In genomic region chr3:95346454-95346853, GRCm38 (mm10) we compare ENCODE assay signal across 48 mouse cellular contexts. TPM values are rescaled to one million over a fixed set of nuclear protein-coding genes. Genes with fewer than 3 reads are reported as not detected.
"Had no signal": no experiment of that assay in that cellular context is flagged by ENCODE, and none has a peak within 500 bp of the region (broad histone marks: within the 10 kb centered on the region; RNA-seq: fewer than 3 reads in every experiment).

No protein-coding gene starts in this region.

- H3K4me3 ChIP-seq: heart, embryonic 12.5 days; heart, embryonic 13.5 days; heart, embryonic 15.5 days; hindbrain, embryonic 10.5 days; hindbrain, embryonic 12.5 days; hindbrain, embryonic 13.5 days; hindbrain, embryonic 15.5 days; kidney, embryonic 15.5 days; layer of hippocampus, adult 2 months; left cerebral cortex, adult 2 months had no signal

- H3K9me3 ChIP-seq: heart, embryonic 13.5 days; heart, embryonic 15.5 days; hindbrain, embryonic 12.5 days; hindbrain, embryonic 13.5 days; hindbrain, embryonic 15.5 days had no signal

- H3K4me2 ChIP-seq: heart, embryonic 12.5 days; heart, embryonic 13.5 days; heart, embryonic 15.5 days; hindbrain, embryonic 12.5 days; hindbrain, embryonic 13.5 days; hindbrain, embryonic 14.5 days; hindbrain, embryonic 15.5 days; kidney, embryonic 15.5 days had no signal

- H3K27me3 ChIP-seq: heart, embryonic 12.5 days; heart, embryonic 13.5 days; heart, embryonic 15.5 days; hindbrain, embryonic 12.5 days; hindbrain, embryonic 13.5 days; hindbrain, embryonic 15.5 days; kidney, embryonic 15.5 days had no signal

- H3K27ac ChIP-seq: heart, embryonic 13.5 days; heart, embryonic 15.5 days; hindbrain, embryonic 10.5 days; hindbrain, embryonic 12.5 days; hindbrain, embryonic 13.5 days; hindbrain, embryonic 14.5 days; hindbrain, embryonic 15.5 days; hindbrain, postnatal 0 days; kidney, embryonic 15.5 days; kidney, postnatal 0 days; layer of hippocampus, adult 2 months; left cerebral cortex, adult 2 months had no signal

- H3K4me1 ChIP-seq: heart, embryonic 12.5 days; heart, embryonic 13.5 days; heart, embryonic 15.5 days; hindbrain, embryonic 10.5 days; hindbrain, embryonic 12.5 days; hindbrain, embryonic 13.5 days; hindbrain, embryonic 15.5 days; kidney, embryonic 15.5 days had no signal

- DNase-seq: heart, postnatal 10 days; heart, postnatal 14 days; heart, postnatal 36 days; heart, postnatal 4 days; kidney, adult 11 months; kidney, adult 18-20 months; kidney, adult 2 months; kidney, adult 8-10 months; kidney, adult 9 months; kidney, postnatal 10 days; kidney, postnatal 14 days; kidney, postnatal 25 days; kidney, postnatal 36 days; kidney, postnatal 4 days; layer of hippocampus, adult 9-11 months; layer of hippocampus, postnatal 36 days had no signal

- ATAC-seq: hindbrain, embryonic 16.5 days; hindbrain, postnatal 0 days; inflammation-experienced regulatory T-cells, adult 6 months; intestine, embryonic 16.5 days; intestine, postnatal 0 days had no signal

- H3K9ac ChIP-seq: heart, embryonic 12.5 days; heart, embryonic 13.5 days; heart, embryonic 15.5 days; hindbrain, embryonic 12.5 days; hindbrain, embryonic 13.5 days; hindbrain, embryonic 14.5 days; hindbrain, embryonic 15.5 days; kidney, embryonic 15.5 days had no signal

RNA-seq across cellular contexts. Expression of gene 4930558C23Rik, which starts 56.2 kb away (rescaled TPM):
- total RNA-seq: heart, adult 8-10 months; heart, postnatal 10 days; heart, postnatal 14 days; heart, postnatal 36 days; heart, postnatal 4 days; hematopoietic stem cell, adult 5-6 weeks; hindbrain, postnatal 0 days; layer of hippocampus, adult 18-20 months; layer of hippocampus, adult 2 months; layer of hippocampus, adult 8-10 months; layer of hippocampus, postnatal 10 days; layer of hippocampus, postnatal 14 days; layer of hippocampus, postnatal 25 days; layer of hippocampus, postnatal 36 days; left cerebral cortex, adult 18-20 months; left cerebral cortex, adult 2 months; left cerebral cortex, adult 8-10 months had no signal
- polyA plus RNA-seq: heart, embryonic 12.5 days; heart, embryonic 13.5 days; heart, embryonic 14.5 days; heart, embryonic 15.5 days; heart, embryonic 16.5 days; heart, postnatal 0 days; hindbrain, embryonic 10.5 days; hindbrain, embryonic 11.5 days; hindbrain, embryonic 12.5 days; hindbrain, embryonic 13.5 days; hindbrain, embryonic 14.5 days; hindbrain, embryonic 15.5 days; hindbrain, embryonic 16.5 days; hindbrain, postnatal 0 days; inflammation-experienced regulatory T-cells, adult 6 months; intestine, embryonic 16.5 days; intestine, postnatal 0 days; kidney, adult 2 months; kidney, embryonic 14.5 days; kidney, embryonic 15.5 days; large intestine, adult 2 months had no signal
